Mouse (Mus musculus) heart, postnatal 0 days (tissue): ENCODE results near the gene Fhad1.

Experiments used
- CTCF ChIP-seq: IDR thresholded peaks from 2 replicates; pipeline ENCODE4 v1.5.1; 2016; ENCODE audit warnings: antibody characterized with exemption, control low read depth, low read depth
- EP300 ChIP-seq: IDR thresholded peaks from 2 replicates; pipeline ENCODE4 v1.6.1; 2016; ENCODE audit warnings: antibody characterized with exemption, low read depth

GRCm38 (mm10) chr4:141865600-141865999, 149.3 kb downstream of the Fhad1 start:
- no peak for TF ChIP-seq CTCF
- TF ChIP-seq EP300, result no peak
